Mouse (Mus musculus) MEL (cell line): ENCODE results near the gene Ctdspl.

Source experiments
- CTCF ChIP-seq, 3 experiments: IDR thresholded peaks in 2 of 3; conservative IDR thresholded peaks in 1 of 3; 2 replicates each; pipeline ENCODE4 v1.5.1; 2011 to 2012; ENCODE audit warnings: low read length in 3 of 3, low read depth in 2 of 3, mild to moderate bottlenecking in 2 of 3, improper control_type of control experiment in 1 of 3, inconsistent platforms in 1 of 3, mixed read lengths in 1 of 3, moderate library complexity in 1 of 3; ENCODE audit not compliant: control insufficient read depth in 1 of 3, insufficient read depth in 1 of 3, poor library complexity in 1 of 3, severe bottlenecking in 1 of 3
- JUND ChIP-seq: IDR thresholded peaks from 2 replicates; pipeline ENCODE4 v1.6.1; 2011; ENCODE audit warnings: low read depth, mild to moderate bottlenecking, improper control_type of control experiment, low read length
- MAX ChIP-seq: IDR thresholded peaks from 2 replicates; pipeline ENCODE4 v1.6.1; 2011; ENCODE audit warnings: low read length, improper control_type of control experiment
- POLR2A ChIP-seq, 2 experiments: IDR thresholded peaks; 2 replicates each; pipeline ENCODE4 v1.6.1; 2011 to 2012; ENCODE audit warnings: low read length in 2 of 2, mild to moderate bottlenecking in 2 of 2, control low read depth in 1 of 2, improper control_type of control experiment in 1 of 2, low read depth in 1 of 2, moderate library complexity in 1 of 2; ENCODE audit not compliant: control insufficient read depth in 1 of 2, insufficient read depth in 1 of 2, poor library complexity in 1 of 2

- no peak for TF ChIP-seq CTCF (IDR thresholded peaks at IDR 0.05 in 2 of 3, conservative IDR thresholded peaks at IDR 0.05 in 1 of 3; ENCODE audit: control insufficient read depth in 1 of 3, insufficient read depth in 1 of 3, low read depth in 2 of 3, low read length in 3 of 3, poor library complexity in 1 of 3, severe bottlenecking in 1 of 3)
- TF ChIP-seq JUND, result no peak
- TF ChIP-seq POLR2A (IDR thresholded peaks at IDR 0.05; ENCODE audit: control insufficient read depth in 1 of 2, insufficient read depth in 1 of 2, low read depth in 1 of 2, low read length in 2 of 2, poor library complexity in 1 of 2), result no peak
- TF ChIP-seq MAX, result no peak
These were observed 153.9 kb downstream of the Ctdspl start for GRCm38 (mm10) chr9:119080040-119080675.
